Mouse (Mus musculus) adrenal gland, postnatal 0 days (tissue): Measurements from ENCODE around the gene Glipr1. TPM values are rescaled to one million over a fixed set of nuclear protein-coding genes. Genes with fewer than 3 reads are reported as not detected.

Source experiments
- polyA plus RNA-seq: library from polyadenylated mRNA; unstranded; fragments of >200 nt; fragmentation: Nextera tagmentation; extraction: Ambion mirVana; gene quantifications from 2 replicates; pipeline ENCODE4 v1.2.1, GENCODE M21; 2015

The Glipr1 gene
- polyA plus RNA-seq, result 1.7 and 2.8 TPM in 2 replicates

DNA sequence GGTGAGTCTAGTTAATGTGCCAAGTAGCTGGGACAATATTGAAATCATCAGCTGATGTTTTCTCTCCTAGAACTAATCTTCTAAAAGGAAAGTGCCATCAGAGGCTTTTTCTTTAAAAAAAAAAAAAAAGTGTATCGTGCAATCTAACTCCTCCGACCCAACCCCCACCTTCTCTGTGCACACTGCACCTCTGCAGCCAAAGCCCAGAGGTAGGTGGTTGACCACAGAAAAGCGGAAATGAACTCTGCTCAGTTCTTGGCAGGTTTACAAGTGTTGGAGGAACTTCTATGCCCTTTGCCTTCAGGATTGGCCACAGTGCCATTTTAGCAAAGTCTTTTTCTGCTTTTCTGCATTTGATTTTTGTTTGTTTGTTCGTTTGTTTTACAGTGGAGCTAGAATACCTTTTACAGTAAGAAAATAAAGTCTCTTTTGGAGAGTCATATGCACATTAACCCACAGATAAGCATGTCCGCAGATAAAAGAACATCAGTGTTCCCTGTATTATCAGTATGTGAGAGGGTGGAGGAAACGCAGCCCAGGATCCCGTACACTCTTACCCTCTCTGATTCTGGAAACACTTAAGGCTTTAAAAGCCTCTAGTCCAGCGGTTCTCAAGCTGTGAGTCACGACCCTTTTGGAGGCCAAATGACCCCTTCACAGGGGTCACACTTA, at the start of gene Glipr1:
Gene Glipr1 (minus strand): TSS at position 88 of the 672 bp plus-strand sequence.

DNA sequence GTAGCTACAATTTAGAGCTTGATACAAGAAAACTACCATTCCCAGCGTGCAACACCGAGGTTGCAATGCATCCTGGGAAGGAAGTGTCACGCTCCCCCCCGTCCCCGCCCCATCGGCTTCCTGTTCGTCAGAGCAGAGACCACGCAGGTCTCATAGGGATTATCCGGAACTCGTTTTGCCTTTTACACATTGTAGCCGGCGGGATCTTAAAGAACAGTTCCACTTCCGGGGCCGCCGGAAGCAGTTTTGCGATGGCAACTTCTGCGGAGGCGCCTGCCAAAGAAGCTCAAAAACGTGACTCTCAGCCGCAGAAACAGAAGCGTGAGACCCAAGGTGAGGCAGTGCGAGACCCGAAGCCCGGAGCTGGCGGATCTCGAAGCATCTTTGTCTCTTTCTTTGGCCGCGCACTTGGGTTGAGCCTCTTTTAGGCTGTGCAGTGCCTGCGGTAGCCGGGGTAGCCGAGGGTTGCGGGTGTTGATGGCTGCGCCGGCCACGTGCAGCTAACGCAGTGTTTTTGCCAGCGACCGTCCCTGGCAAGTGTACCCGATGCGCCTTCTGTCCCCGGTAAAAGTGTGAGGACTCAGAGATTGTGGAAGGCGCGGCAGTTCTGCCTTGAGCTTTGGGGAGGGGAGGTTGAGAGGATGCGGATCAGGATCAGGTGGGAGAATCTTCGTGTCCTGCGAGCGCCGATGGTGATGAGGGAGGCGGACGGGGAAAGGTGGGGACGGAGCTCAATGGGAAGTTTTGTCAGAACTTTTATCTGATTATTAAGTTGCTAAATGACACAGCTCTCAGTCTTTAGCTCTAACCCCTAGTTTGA, 29.7 kb downstream of the Glipr1 start, which contains the start of gene Krr1:
Gene Krr1 (plus strand): TSS at position 123 of the 820 bp plus-strand sequence.

Other genes with a start within 250 kb of the Glipr1 start
- gene Krr1, start 30.0 kb downstream of the Glipr1 start, polyA plus RNA-seq, result 21.7 and 26.9 TPM in 2 replicates
- gene Glipr1l1, start 57.6 kb upstream of the Glipr1 start, polyA plus RNA-seq, result not detected in 2 replicates
- gene Glipr1l2, start 80.7 kb upstream of the Glipr1 start, polyA plus RNA-seq, result not detected in 2 replicates
- not detected in 2 replicates for gene Glipr1l3, start 157.7 kb upstream of the Glipr1 start, polyA plus RNA-seq
- gene Caps2, start 161.0 kb upstream of the Glipr1 start, polyA plus RNA-seq, result 0.08 and 0.30 TPM in 2 replicates